Mouse (Mus musculus) MN1 (cell line): ENCODE measurements around the gene Card6.
A peak's percentile ranks its signal among the peaks of the same experiment; 100 is the strongest.

Experiments used
- DNase-seq: peaks from one replicate; pipeline ENCODE4 v3.0.0-alpha.2; 2016; ENCODE audit warnings: low spot score

The Card6 gene

DNA sequence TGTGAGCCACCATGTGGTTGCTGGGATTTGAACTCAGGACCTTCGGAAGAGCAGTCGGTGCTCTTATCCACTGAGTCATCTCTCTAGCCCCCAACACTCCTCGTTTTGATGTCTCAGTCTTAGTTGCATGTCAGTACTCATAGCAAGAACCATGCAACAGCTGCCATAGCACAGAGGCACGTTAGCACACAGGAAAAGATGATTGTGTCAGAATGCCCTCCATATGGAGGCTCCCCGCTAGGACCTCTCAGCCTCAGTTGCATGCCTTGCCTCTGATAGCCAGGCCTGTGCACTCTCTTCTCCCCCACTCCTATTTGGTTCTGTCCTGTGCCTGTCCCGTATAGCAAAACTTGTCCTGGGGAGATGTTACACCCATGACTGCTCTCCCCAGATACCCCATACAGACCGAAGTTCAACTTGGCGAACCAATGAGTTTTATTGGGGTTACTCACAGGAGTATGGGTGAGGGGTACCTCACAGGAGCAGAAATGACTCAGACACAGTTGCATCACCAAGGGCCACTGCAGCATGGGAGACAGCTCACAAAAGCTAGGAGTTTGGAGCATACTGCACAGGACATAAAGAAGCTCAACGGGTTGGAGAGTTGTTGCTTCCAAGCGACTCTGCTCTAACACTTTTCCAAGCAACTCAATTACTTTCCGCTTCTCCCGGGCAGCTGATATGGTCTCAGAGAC lies 20.9 kb upstream of the Card6 start:
- DNase-seq, result no peak

DNA sequence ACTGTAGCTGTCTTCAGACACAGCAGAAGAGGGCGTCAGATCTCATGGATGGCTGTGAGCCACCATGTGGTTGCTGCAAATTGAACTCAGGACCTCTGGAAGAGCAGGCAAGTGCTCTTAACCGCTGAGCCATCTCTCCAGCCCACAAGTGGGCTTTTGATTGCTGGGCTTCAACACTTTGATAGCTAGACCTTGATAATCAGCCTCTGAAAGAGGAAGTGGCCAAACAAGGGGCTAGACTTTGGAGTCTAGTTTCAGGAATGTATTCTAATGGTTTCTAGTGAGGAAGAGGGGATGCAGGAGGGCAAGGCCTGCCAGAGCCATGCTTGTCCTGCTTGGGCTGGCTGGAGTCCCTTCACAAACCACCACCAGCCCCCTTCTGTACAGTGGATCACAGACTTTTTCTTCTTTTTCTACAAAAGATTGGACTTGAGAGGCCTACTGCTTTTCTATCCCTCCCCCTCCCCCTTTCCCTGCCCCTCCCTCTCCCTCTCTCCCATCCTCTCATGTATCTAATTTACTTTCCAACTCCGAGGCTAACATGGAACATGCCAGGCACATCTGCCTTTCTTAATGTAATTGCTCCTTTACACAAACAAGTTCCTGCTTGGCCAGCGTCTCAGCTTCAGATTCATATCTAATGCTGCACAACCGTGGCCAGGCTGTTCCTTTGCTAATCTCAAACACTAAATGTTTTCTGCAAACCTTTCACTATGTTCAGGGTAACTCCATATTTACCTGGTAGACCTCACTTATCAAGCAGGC lies 20.0 kb upstream of the Card6 start:
- peak; percentile 85 for DNase-seq

DNA sequence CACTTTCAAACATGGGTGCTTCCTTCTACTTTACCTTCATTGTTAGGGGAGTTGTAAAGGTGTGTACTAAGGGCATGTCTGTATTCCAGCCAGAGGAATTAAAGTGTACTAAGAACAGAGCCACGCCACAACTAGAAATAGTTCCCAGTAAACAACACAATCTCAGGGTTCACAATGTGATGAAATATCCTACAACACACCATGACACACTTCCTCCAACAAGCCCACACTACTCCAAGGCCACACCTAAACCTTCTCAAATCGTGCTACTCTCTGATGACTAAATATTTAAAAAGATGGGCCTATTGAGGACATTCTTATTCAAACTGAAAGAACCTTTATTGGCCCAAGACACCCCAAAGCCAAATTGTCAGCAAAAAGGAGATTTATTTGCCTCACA lies 19.1 kb upstream of the Card6 start:
- DNase-seq, result no peak

DNA sequence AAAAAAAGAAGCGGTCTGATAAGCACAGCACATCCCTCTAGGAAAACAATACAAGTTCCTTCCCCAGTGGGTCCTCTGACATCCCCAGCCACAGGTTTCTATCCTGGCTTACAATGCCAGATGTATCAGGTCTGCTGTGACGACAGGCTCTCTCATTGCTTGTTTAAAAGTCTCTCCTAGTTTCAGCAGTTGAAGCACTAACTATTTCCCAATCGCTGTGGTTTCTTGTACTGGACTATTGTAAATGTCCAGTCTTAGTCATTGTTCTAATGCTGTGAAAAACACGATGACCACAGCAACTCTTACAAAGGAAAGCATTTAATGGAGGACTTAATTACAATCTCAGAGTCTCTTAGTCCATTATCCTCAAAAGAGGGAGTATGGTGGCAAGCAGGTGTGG lies 18.1 kb upstream of the Card6 start:
- DNase-seq, result no peak

GRCm38 (mm10) chr15:5121535-5122313 lies 13.4 kb upstream of the Card6 start:
- DNase-seq, result no peak

DNA sequence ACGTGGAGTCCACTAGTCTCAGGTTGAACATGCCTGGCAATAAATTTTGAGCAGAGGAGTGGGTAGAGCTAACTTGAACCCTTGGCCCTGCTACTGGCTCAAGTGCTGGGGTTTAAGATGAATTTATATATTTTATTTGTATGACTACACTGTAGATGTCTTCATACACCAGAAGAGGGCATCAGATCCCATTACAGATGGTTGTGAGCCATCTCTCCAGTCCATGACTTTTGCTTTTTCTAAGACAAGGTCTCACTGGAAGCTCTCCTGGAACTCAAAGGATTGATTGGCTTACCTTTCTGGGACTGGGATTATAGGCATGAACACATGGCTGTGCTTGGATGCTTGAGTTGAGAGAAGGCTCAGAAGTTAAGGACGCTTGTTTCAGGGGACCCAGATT lies 11.4 kb upstream of the Card6 start:
- DNase-seq, result peak; percentile 34

GRCm38 (mm10) chr15:5119192-5119591 lies 10.9 kb upstream of the Card6 start:
- DNase-seq, result no peak

DNA sequence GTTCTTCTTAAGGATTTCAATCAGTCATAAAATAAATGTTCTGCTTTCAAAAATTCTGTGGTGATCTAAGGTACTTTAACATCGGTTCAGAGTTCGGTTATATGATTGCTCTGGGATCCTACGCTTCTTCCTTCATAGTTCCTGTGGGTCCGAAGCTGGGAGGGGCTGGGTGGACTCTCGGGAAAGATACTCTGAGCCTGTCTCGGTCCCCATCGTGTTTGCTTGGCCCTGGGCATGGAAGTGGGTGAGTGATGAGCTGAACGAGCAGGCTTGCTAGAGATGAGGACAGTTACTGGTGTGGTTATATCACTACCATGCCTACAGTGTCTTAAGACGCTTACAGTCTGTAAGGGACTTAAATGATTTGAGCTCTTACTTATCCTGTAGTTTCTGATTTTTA lies 10.3 kb upstream of the Card6 start:
- DNase-seq, result no peak

DNA sequence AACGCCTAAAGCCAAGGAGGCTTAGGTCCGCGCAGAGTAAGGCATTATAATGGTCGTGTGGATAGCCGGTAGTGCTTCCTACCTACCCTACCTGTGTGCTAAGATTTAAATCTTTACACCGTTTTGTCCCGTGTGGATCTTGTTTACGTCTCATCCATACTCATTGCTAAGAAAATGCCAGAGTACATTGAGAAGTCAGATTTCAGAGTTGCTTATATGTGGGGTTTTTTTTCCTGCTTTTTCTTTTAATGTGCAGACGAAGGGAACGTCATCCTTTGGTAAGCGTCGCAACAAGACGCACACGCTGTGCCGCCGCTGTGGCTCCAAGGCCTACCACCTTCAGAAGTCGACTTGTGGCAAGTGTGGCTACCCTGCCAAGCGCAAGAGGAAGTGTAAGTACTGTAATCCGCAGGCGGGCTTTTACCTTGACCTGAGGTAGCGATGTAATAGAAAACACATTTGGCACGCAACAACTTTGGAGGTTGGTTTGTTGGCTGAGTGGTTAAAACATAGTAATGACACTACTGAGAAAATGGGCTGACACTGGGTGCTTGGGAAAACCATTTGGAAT lies 8.8 kb upstream of the Card6 start:
- DNase-seq, result no peak

DNA sequence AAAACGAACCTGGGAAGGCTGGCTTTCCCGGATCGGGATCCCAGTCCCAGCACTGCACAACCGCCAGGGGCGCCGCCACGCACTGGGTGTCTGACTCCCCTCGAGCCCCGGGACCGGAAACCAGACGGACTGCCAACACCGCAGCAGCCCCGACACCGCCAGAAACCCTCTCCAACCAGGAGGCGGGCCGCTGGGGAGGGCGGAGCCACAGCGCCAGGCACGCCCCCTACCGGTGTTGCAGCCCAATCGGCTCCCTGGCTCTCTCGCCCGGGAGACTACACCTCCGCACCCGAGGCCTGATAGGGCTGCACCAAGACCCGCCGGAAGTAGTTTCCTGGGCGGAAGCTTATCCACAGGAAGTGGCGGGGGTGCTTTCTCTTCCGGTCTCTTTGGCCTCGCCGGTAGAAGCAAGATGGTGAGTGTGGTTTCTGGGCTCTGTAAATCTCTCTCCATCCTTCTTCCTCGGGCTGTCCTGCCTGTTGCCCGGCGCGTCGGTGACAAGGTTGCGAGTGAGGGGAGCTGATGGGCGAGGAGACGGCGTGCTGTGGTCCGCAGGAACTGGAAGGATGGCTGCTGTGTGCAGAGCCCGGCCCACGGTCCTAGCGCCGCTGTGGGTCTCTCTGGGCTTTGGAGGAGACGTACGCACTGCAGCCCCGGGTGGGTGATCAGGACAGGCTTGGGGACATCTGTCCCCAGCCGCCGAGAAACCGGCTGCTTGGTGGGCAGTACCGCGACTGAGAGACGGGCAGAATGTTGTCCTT lies 8.1 kb upstream of the Card6 start, which contains the start of gene Rpl37:
Gene Rpl37, plus strand, starts transcription at position 376 of the 761 bp plus-strand sequence.
- peak; percentile 100 for DNase-seq

GRCm38 (mm10) chr15:5115173-5115572 lies 6.8 kb upstream of the Card6 start:
- DNase-seq, result peak; percentile 49

- no peak for DNase-seq
Measured at GRCm38 (mm10) chr15:5112651-5113050, 4.3 kb upstream of the Card6 start.

DNA sequence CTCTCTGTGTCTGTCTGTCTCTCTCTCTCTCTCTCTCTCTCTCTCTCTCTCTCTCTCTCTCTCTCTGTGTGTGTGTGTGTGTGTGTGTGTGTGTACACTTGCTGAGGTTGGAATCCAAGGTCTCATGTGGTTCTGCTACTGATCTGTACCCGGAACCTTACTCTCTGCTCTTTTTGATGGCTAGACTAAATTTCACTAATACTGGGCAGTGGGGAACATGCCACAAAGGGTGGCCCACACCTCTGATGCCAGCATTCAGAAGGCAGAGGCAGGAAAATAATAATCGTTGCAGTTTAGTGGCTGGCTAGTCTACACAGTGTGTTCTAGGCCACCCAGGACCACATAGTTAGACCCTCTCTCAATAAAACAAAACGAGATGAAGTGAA lies 309 bp upstream of the Card6 start:
- DNase-seq, result no peak

DNA sequence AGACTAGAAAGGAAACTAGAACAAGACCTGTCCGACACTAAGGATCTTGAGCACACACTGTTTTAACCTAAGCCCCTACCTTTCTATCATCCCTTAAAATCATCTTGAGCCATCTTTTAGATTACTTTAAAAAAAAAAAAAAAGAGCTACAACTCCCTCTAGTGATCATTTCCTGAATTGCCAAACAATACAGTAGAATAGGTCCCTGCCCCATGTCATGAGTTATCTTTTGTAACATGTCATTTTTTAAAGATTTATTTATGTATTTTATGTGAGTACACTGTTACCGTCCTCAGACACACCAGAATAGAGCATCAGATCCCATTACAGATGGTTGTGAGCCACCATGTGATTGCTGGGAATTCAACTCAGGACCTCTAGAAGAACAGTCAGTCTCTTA lies 2.0 kb downstream of the Card6 start:
- peak; percentile 67 for DNase-seq

- no peak for DNase-seq
Measured at GRCm38 (mm10) chr15:5105891-5106290, 2.4 kb downstream of the Card6 start.

GRCm38 (mm10) chr15:5102312-5102711 lies 6.0 kb downstream of the Card6 start:
- DNase-seq, result no peak

DNA sequence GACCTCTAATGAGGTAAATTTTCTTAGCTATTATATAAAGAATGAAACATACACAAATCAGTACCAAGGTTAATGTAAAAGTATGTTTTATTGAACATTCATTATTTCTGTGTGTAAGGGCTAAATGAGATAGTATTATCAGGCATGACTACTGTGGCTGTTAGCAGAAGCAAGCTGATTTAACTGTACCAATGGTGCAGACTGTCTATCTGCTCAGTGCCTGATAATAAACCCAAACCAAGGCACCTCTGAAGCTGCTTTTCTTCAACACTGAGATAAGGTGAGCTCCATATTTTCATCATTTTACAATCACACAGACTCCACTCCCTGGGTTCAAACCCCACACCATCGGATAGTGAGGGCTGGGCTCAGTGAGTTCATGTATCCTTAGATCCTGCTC lies 11.0 kb downstream of the Card6 start:
- no peak for DNase-seq

DNA sequence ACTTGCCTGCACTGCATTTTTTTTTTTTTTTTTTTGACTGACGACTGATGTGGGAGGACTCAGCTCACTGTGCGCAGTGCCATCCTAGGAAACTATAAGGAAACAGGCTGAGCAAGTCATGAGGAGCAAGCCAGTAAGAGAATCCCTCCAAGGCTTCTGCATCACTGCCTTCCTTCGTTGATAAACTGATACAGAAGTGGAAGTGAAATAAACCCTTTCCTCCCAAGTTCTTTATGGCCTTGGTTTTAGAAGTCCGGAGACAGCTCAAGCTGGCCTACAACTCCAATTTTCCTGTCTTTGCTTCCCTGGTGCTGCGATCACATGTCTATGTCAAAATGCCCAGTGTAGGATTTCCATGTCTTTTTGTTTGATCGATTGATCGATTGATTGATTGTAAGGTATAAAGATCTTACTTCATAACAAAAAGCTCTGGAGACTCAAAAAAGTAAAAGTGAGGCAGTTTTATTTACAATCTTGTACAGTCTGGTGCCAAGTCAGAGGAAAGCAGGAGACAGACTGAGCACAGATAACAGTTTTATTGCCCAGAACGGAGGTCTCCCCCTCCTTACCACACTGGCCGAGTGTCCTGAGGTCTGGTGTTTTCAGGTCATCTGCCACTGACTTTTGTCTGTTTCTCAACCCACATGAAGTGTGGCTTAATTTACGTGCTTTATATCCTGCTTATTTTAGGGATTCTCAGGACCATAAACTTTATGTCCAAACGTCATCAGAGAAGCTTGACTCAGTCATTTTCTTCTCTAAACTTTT lies 12.6 kb downstream of the Card6 start:
- DNase-seq, result no peak

GRCm38 (mm10) chr15:5090131-5090530 lies 18.2 kb downstream of the Card6 start:
- DNase-seq, result no peak

- DNase-seq, result no peak
Measured at GRCm38 (mm10) chr15:5088850-5089608, 19.3 kb downstream of the Card6 start.
